Mouse (Mus musculus) heart, adult 8-10 months (tissue): ENCODE results near the gene Rbsn. TPM values are rescaled to one million over a fixed set of nuclear protein-coding genes. Genes with fewer than 3 reads are reported as not detected.

Experiments used
- DNase-seq: peaks from one replicate; pipeline ENCODE4 v3.0.0; 2022; ENCODE audit warnings: low spot score
- total RNA-seq, 4 experiments: library from RNA; stranded (reverse); gene quantifications; 2 replicates each; pipeline ENCODE4 v1.2.4; 2022

Rbsn gene
- total RNA-seq, result 10 to 100 TPM; 10.3 to 18.2 (median 15.7) TPM

DNA sequence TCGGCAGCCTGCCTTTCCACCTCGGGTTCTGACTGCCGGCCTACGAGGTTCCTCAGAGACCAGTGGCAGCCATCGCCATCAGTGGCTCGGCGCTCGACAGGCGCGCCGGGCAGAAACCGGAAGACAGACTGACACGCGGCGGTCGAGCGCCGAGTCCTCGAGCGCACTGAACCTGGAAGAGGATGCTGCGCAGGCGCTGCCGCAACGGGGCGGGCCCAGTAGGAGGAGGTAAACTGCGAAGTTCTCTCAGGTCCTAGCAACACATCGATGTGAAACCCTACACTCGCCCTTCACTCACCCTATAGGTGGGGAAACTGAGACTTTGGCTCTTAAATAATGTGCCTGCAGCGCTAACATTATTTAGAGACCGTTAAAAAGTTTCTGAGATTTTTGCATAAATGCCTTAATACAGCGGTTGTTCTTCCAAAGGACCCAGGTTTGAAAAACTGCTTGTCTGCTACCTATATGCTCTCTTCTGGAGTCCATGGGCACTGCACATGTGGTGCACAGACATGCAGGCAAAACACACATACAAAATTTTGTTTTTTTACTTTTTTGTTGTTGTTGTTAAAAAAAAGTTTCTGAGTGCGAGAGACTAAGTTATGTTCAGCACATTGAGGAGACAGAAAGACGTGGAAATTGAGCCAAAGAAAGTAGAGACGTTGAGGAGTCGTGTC is at the start of gene Rbsn:
Rbsn (minus strand) TSS at position 153 of the 677 bp plus-strand sequence.
- DNase-seq, result peak; percentile 90

DNA sequence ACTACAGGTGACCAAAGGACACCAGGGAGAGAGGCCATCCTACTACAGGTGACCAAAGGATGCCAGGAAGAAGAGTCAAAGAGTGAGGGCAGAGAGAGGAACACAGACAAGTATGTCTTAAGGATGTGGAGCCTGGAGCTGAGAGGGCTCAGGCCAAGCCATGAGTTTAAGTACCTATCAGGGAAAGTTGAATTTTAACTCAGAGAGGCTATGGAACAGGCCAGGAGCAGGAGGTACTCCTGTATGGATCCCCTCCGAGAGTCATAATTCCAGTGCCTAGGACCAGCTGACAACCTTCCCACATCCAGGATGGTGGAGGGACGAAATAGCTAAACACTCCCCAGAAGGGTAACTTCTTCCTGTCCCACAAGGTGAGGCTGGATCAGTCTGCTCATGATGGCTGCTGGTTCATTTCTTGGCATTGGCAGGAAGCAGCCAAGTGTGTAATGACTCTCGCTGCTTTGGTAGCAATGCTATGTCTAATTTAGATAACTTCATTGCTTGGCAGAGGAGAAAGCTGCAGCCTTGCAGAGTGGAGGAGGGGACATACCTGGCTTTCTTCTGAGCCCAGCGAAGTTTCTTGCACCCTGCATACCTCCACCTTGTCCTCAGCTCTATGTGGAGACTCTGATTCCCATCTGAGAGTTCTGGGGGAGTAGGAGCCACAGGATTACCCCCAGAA is 46.6 kb upstream of the Rbsn start:
- no peak for DNase-seq

DNA sequence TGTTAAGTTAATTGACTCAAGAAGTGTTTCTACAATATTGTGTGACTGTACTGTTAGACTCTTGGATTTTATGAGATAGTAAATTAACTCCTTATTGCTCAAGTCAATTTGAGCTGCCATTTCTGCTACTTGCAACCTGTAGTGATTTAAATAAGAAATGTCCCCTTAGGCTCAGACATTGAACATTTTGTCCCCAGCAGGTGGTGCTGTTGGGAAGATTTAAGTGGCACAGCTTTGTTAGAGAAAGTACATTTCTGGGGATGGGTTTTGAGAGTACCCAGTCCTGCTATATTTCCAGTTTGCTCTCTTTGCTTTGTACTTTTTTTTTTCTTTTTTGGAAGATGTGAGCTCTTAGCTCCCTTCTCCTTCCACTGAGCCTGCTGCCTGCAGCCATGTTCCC is 40.6 kb upstream of the Rbsn start:
- no peak for DNase-seq

DNA sequence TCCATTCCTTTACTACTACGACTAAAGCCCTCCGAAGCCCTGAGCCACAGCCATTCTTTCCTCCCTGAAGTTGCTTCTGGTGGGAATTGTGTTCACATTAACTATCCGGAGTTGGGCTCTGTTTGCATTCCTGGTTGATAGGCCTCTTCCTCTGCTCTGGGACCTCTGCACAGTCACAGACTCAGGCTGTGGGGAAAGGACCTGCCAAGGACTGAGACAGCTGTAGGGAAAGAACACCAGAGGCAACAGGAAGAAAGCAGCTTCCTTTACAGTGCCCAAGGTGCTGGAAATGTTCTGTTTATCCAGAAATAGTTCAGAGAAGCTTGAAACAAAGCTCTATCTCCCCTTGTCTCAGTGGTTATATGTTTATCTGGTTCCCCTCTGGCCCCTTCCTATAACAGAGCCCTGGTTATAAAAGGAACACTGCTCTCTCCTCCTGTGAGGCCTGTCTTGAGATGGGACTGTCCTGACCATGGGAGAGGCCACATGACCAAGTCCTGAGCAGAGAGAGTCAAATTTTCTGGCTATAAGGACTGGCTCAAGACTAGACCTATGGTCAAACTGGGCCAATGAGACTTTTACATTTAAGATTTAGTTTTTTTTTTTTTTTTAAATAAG is 38.6 kb upstream of the Rbsn start:
- no peak for DNase-seq

DNA sequence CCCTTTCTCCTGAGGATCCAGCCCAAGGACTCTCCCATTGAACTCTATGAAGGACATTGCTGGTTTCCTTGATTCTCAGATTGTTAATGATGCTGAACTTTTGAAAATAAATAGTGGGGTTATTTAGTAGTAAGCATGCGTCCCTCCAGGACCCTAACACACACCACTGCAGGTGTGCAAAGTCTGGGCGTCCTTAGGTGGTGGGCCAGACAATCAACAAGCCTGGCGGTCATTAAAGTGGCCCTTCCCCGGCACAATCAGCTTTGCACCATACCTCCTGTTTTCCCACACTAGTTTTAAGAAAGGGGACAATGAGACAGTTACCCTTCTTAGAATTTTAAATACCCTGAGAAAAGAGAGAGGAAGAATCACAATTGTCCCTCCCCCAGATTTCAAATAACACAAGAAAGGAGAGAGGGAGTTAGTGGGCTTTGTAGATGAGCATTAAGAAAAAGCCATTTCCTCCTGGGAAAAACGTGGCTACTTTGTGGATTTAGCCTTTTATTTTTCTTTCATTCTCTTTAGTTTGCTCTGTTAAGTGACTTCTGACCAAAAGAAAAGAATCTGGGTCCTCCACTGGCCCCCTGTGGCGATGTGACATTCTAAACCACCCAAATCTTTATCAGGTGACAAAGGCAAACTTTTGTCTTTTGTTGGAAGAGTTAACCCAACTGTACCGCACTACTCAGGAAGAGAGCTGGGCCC is 32.6 kb upstream of the Rbsn start:
- DNase-seq, result no peak

DNA sequence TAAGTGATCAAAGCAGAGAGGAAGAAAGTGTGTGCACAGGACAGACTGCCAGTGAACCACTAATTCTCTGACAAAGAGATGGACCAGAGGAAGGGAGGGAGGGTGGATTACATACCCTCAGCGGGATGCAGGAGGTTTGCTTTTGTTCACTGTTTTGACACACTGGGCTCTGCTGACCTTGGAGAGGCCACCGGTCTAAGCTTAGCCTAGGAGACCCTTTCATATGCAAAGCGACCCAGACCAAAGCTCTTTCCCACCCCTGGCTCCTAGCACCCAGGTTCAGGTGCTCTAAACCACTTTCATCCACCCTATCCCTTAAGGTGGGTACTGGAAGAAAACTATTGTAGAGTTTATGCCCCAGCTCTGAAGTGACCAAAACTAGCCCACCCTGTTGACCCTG is 31.6 kb upstream of the Rbsn start:
- DNase-seq, result no peak

DNA sequence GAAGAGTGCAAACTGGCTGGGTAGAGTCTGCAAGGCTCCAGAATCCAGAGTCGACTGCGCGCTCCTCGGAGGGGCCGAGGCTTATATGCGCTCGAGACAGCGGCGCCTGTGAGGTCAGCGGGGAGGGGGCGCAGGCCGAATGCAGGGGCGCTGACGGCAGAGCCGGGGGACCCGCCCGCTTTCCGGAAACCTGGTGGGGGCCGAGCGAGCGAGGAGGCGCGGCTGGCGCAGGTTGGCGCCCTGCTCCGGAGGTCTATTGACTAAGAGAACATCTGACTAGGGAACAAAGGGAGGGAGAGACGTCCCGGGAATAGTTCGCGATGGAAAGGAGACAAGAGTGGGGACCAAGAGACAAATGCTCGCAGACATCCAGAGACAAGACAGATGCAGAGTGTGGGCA is 29.9 kb upstream of the Rbsn start, which contains the start of gene Trh:
Trh (minus strand) TSS at position 60 of the 400 bp plus-strand sequence.
- DNase-seq, result no peak

DNA sequence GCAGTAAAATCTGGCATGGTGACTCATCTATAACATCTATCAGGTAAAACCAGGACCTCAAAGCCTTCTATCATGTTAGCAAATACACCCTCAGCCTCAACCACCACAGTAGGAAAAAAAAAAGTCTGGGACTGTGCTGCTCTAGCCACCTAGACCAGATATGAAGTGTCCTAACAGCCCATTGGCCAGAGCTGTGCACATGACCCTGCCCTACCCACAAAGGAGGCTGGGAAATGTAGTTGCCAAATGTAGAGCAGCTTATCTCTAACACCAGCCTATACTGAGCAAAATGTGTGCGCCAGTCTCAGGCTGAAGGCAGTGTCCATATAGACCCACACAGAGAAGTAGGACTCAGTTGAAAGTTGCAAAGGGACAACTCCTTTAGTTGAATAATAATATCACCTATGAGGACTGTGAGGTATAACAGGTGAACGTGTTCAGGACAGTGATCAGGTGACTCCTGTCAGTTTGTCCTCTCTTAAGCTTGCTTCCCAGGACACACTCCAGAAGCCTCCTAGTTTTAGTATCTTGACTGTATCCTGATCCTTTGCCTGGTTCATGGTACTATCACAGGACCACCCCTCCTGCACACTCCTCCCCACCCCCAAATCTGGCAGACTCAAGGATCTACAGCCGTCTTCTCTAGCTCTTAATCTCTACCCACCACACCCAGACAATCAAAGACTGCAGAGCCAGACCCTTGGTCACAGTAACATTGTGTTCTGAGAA is 26.6 kb upstream of the Rbsn start:
- peak; percentile 14 for DNase-seq

DNA sequence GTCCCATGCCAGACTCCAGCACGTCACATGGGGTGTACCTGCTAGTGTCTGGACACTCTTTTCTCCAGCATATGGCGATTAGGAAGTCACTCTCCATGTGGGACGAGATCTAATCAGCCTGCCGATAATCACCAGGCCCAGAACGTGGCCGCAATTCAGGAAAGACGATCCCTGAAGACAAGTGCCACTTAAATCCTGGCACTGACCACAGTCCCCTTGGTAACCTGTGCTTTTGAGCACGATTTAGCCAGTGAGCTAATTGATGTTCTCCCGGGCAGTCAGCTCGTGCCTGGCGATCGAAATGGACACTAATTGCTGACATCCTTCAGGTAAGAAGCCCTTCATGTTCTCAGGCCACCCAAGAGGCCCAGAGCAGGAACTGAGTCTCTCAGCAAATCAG is 20.3 kb upstream of the Rbsn start:
- DNase-seq, result no peak

DNA sequence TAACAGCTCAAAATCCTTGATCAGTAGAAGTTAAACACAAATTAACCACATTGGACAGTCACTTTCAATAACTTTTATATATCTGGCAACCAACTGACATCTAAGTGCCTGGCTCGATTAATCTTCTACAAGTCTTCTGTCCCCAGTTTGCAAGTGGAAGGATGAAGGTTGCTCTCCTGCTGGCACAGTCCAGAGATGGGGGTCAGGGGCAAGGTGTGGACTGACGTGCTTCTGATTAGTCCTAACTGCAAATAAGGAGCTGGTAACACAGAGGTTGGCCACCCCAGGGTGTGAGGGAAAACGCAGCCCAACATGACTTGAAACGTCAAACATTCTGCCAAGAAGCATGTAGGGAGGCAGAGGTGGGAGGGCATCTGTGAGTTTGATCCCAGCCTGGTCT is 17.0 kb upstream of the Rbsn start:
- DNase-seq, result no peak

DNA sequence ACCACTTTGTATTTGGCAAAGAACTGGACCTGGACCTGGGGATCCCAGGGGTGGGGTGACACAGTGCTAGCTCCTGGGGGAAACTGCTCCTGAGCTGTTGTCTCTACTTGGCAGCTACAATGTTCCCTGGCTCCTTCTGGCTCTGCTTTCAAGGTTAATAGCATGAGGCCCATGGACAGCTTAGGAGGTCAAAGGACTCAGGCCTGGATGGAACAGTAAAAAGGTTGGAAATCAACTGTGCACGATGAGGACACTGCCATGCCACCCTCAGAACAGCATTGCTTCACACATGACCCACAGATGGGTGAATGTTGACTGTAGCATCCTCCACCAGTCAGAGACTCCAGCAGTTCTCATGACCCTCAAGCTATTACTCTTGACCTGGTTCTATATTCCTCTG is 16.6 kb upstream of the Rbsn start:
- no peak for DNase-seq

DNA sequence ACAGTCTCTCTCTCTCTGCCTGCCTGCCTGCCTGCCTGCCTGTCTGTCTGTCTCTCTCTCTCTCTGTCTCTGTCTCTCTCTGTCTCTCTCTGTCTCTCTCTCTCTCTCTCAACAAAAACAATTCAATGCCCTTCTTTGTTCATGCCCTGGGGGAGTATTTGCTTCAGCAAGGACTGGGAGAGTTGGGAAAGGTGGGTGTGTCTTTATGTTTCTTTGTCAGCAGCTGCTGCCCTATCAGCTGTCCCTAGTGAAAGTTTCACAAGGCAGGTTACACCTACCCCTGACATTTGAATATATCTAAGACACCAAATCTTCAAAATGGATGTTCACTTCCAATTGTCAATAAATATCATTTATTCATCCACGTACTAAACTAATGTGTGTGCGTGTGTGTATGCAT is 14.9 kb upstream of the Rbsn start:
- DNase-seq, result no peak

DNA sequence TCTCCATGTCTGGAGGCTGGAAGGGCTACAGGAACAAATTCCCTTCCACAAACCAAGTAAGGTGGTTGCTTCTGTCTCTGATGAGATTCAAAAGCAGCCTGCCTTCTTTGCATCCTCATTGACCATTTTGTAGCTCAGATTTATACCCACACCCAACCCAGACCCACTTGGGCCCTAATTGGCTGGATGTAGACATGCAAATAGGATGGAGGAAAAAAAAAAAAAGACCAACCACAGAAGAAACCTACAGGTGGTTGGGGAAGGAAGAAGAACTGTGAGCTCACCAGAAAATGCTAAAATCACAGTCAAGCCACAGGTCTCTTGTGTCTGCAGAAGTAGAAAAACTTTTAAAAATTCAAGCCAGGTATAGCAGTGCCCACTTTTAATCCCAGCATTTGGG is 14.4 kb upstream of the Rbsn start:
- no peak for DNase-seq

DNA sequence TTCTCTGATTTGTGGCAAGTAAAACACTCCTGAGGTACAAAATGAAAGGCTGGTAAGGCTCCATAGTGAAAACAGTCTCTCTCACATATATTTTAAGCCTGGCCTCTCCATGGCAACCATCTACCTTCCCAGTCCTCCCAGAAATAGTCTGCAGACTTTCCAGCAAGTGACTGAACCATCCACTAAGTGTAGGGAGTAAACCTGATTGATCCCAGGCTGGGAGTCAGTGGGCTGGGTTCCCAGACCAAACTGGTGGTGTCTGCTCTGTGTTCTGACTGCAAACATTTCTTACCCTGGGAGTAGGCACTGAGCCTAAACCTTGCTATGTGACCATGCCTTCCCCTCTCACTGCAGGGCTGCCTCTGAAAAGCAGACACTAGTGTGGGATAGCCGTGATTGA is 10.3 kb upstream of the Rbsn start:
- no peak for DNase-seq

DNA sequence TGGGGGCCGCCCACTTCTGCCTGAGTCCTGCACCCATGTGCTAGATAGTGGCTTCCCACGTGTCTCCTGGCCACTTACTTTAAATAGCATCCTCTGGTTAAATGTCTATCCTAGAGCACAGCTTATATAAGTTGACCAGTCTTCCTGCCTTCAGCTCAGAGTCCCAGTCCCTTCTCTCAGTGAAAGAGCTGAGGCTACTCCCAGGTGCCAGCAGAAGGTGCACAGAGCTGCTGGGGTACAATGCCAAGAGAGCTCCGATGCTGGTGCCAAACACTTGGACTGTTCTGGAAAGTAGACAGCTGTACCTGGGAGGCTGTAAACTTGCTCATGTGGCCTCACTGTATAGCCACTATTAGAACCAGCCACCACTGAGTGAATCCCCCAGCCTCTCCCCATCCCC is 7.3 kb upstream of the Rbsn start:
- no peak for DNase-seq

DNA sequence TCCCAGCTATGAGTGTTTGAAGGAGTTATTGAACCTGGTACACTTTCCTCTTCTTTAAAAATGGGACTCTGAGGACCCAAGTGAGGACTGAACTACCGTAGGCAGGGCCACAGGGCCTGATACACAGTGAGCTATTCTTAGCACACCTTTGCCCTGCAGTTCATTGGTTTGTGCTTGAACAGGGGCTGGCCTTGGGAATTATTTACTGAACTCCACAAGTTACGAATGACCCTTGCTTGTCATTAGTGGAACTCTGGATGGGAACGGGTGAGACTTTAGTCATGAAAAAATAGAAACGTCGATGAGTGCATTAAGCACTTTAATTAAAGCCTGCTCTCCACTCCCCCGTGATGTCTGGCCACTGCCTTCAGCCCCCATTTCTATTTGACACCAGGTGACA is 6.9 kb upstream of the Rbsn start:
- DNase-seq, result no peak

DNA sequence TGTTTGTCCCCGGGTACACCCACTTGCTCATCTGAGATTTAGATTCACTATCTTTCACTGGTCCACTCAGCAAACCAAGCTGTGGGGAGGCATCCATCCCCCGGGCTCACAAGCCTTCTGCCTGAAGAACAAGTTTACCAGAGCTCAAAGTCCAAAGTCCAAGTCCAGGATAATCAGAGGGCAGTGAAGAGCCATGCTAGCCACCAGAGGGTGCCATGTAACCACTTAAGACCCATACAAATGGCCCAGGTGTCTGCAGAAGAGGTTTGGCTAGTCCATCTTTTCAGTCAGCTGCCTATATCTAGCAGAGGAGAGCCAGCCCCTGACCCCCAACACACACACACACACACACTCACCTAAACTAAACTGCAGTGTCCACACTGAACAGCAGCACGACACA is 4.7 kb upstream of the Rbsn start:
- DNase-seq, result peak; percentile 12

DNA sequence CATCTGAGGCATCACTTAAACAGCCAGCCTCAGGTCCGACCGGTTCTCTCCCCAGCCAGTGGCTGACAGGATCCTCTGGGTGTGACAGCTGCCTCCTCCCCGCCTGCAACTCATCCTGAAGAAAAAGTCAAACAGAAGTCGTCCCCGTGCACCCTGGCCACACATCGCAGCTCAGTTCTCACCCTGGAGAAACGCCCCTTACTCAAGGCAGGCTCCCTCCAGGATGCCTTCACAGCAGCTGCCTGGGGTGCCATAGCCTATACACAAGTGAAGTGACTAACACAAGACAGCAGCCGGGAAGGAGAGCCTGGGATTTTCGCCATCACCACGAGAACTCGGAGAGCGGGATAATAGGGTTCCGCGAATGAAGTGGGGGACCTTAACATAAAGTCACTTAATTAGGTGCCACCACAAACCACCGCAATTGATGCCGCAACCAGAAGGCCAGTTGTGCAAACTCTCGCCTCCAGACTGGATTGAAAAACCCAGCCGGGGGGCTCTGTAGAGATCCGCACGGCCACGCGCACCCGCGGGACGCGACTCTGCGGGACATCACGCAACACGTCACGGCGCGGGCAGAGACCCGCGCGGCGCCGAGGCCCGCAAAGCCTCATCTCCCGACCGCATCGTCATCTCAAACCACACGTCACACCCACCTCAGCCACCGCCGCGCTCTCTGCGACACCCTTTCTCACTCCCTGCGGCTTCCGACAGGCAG is 511 bp downstream of the Rbsn start:
- peak; percentile 3 for DNase-seq

DNA sequence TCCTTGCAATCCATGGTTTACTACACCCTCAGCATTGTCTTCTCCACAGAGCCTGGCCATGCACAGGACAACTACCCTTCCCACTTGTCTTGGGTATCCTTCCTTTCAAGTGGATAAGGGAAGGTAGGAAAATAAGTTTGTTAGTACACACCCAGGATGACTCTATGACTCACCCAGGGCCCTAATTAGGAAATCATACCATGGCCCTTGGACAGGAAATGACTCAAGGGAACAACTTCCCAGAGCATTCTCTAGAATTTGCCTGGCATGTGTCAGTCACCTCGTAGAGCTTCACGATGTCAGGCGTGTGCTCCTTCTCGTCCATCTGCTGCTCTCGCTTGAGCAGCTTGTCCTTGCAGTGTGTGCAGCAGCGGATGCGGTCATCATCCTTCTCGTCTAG is 15.3 kb downstream of the Rbsn start:
- DNase-seq, result no peak

DNA sequence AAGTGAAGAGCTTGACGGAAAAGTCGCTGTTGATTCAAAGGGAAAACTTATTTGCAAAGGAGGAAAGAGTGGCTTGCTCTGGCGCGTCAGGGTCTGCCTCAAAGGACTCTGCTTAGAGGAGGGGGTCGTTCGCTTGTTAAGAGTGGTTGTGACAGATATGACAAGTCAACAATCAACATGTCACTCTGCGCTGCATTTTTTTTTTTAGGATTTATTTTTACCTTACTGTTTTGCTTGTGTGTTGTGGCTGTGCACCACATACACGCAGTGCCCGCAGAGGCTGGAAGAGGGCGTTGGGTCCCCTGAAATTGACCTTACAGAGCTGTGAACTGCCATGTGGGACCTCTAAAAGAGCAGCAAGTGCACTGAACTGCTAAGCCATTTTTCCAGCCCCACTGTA is 30.5 kb downstream of the Rbsn start:
- no peak for DNase-seq

DNA sequence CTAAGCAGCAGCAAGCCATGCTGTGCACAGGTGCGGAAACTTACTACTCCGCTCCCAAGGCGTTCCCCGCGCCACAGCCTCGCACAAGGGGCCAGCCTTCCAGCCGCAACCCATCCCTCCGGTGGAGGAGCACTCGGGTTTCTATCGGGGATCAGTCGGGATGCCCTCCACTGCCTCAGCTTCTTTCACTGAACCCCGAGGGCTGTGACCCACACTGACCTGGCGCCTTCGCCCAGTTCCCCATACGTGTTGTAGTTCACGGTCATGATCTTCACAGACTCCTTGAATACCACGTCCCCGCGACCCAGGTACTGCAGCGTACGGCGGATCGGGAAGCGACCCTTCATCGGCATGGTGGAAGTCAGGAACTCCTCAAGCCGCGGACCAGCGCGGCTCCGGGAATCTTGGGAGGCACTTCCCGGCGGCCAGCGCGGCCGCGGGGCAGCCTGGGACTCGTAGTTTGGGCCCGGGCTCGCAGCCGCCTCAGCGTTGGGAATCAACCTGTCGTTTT is 31.0 kb downstream of the Rbsn start, which contains the start of gene Mrps25:
Mrps25 (minus strand) TSS at position 413 of the 511 bp plus-strand sequence.
- peak; percentile 56 for DNase-seq
